In the genomic region with DNA sequence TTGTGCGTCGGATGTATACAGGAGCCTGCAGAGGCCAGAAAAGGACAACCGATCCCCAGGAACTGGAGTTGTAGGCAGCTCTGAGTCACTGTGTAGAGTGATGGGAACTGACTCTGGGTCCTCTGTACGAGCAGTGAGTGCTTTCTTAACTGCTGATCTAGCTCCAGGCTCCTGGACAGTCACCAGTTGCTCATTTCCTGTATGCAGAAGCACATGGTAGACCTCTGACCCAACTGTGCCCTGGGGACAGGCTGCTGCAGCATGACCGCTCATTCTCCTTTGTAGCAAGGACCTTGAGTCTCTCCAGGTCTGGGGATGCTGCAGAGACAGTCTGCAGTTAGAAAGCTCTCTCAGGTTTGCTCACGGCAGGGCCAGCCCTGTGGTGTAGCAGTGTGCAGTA, we compare ENCODE assay signal across 17 mouse cellular contexts. TPM values are rescaled to one million over a fixed set of nuclear protein-coding genes. Genes with fewer than 3 reads are reported as not detected.
DNase-seq lines count a peak whose midpoint lies in the region; ATAC-seq lines count a peak whose summit lies in the region.
"Had no signal": no experiment of that assay in that cellular context is flagged by ENCODE, and none has a peak within 500 bp of the region (broad histone marks: within the 10 kb centered on the region; RNA-seq: fewer than 3 reads in every experiment).

No protein-coding gene starts in this region.

- H3K9me3 ChIP-seq in liver, embryonic 12.5 days (replicated peaks): no peaks in the 10 kb centered on the region
- no peaks in the 10 kb centered on the region for H3K9me3 ChIP-seq in liver, embryonic 13.5 days (replicated peaks)
- no peaks in the 10 kb centered on the region for H3K9me3 ChIP-seq in hindbrain, embryonic 13.5 days
- H3K9me3 ChIP-seq: limb, embryonic 10.5 days; lung, embryonic 15.5 days had no signal

- peaks cover 35% of the 10 kb centered on the region for H3K4me1 ChIP-seq in liver, embryonic 12.5 days
- peaks cover 47% of the 10 kb centered on the region for H3K4me1 ChIP-seq in liver, embryonic 13.5 days (replicated peaks)
- peaks cover 23% of the 10 kb centered on the region for H3K4me1 ChIP-seq in hindbrain, embryonic 13.5 days (replicated peaks)

- H3K27me3 ChIP-seq in liver, embryonic 12.5 days (replicated peaks): no peaks in the 10 kb centered on the region
- H3K27me3 ChIP-seq in liver, embryonic 13.5 days: no peaks in the 10 kb centered on the region
- H3K27me3 ChIP-seq in hindbrain, embryonic 13.5 days: no peaks in the 10 kb centered on the region
- H3K27me3 ChIP-seq: lung, embryonic 15.5 days had no signal

- no peak overlapping the region for H3K4me3 ChIP-seq in liver, embryonic 12.5 days
- no peak overlapping the region for H3K4me3 ChIP-seq in liver, embryonic 13.5 days (replicated peaks)
- H3K4me3 ChIP-seq in hindbrain, embryonic 13.5 days: no peak overlapping the region
- H3K4me3 ChIP-seq: limb, embryonic 10.5 days; lung, embryonic 15.5 days; myocyte had no signal

- peak; percentile 40; the same call in 1 of the 2 replicates for ATAC-seq in liver, embryonic 12.5 days
- ATAC-seq in liver, embryonic 13.5 days (ENCODE audit: low read depth): 0 out of 2 replicates have a peak, but pooled peaks have one; percentile 32
- ATAC-seq in hindbrain, embryonic 13.5 days (ENCODE audit: low FRiP score): no peak
- ATAC-seq: hindbrain, postnatal 0 days had no signal

- H3K9ac ChIP-seq in liver, embryonic 12.5 days: no peak overlapping the region
- H3K9ac ChIP-seq in liver, embryonic 13.5 days: no peak overlapping the region
- H3K9ac ChIP-seq in hindbrain, embryonic 13.5 days: no peak overlapping the region
- H3K9ac ChIP-seq: lung, embryonic 15.5 days had no signal

- H3K36me3 ChIP-seq in liver, embryonic 12.5 days: 0 out of 2 replicates have a peak, but pooled peaks cover 3% of the 10 kb centered on the region
- H3K36me3 ChIP-seq in liver, embryonic 13.5 days: peaks cover 15% of the 10 kb centered on the region; the same call in 1 of the 2 replicates
- no peaks in the 10 kb centered on the region for H3K36me3 ChIP-seq in hindbrain, embryonic 13.5 days

- H3K4me2 ChIP-seq in liver, embryonic 12.5 days: no peak overlapping the region
- H3K4me2 ChIP-seq in liver, embryonic 13.5 days: no peak overlapping the region
- no peak overlapping the region for H3K4me2 ChIP-seq in hindbrain, embryonic 13.5 days
- H3K4me2 ChIP-seq: lung, embryonic 15.5 days had no signal

- no peak overlapping the region for H3K27ac ChIP-seq in liver, embryonic 12.5 days
- H3K27ac ChIP-seq in liver, embryonic 13.5 days: no peak overlapping the region
- no peak overlapping the region for H3K27ac ChIP-seq in hindbrain, embryonic 13.5 days
- H3K27ac ChIP-seq: hindbrain, postnatal 0 days; limb, embryonic 10.5 days; lung, embryonic 15.5 days had no signal

- 78% methylated on average over 6 of the region's 6 CpGs for WGBS in liver, embryonic 12.5 days (ENCODE audit: insufficient replicate concordance)
- 66% methylated on average over 6 of the region's 6 CpGs for WGBS in liver, embryonic 13.5 days (ENCODE audit: insufficient replicate concordance)
- WGBS in hindbrain, embryonic 13.5 days: 86% methylated on average over 6 of the region's 6 CpGs

- DNase-seq in adrenal gland, postnatal 14 days: peak; percentile 58
- DNase-seq in adrenal gland, postnatal 25 days: no peak
- DNase-seq in liver: no peak
- no peak for DNase-seq in liver, embryonic 13.5 days
- DNase-seq in cerebellum, postnatal 36 days: no peak
- no peak for DNase-seq in left cerebral cortex, adult 11 months (ENCODE audit: low spot score)
- DNase-seq: cerebellum, adult 9-11 months; heart, postnatal 10 days; layer of hippocampus, postnatal 36 days; right cerebral cortex, postnatal 25 days; thymus, adult 2 months had no signal

RNA-seq across cellular contexts. Expression of gene Man2a1, which starts 15.7 kb away (rescaled TPM):
- 150 and 156 TPM in 2 replicates for total RNA-seq in adrenal gland, postnatal 14 days (2021)
- total RNA-seq in adrenal gland, postnatal 25 days (2021): 176 and 192 TPM in 2 replicates
- polyA plus RNA-seq in liver, embryonic 12.5 days (2016; fragmentation: Nextera tagmentation; extraction: Ambion mirVana): 5.9 and 7.3 TPM in 2 replicates
- polyA plus RNA-seq in liver, embryonic 13.5 days (2015; fragmentation: Nextera tagmentation; extraction: Ambion mirVana): 3.6 and 4.0 TPM in 2 replicates
- 6.2 and 6.7 TPM in 2 replicates for polyA plus RNA-seq in hindbrain, embryonic 13.5 days (2015; fragmentation: Nextera tagmentation; extraction: Ambion mirVana)
